Mouse (Mus musculus) T-helper 1 cell (primary cell): ENCODE measurements around the gene Lima1.
"Not testable (repeated sequence)": the region's sequence is repeated elsewhere in the genome, so short reads cannot be mapped to it uniquely, and the experiment has no call there.

Experiments
- in situ Hi-C: fragments of 300-600 bp; cut with MboI, MseI; formaldehyde crosslinking; loops from one replicate; pipeline ENCODE4 v1.15.1; 2025; ENCODE audit warnings: high pct_unique_total_duplicates

Lima1 gene

DNA sequence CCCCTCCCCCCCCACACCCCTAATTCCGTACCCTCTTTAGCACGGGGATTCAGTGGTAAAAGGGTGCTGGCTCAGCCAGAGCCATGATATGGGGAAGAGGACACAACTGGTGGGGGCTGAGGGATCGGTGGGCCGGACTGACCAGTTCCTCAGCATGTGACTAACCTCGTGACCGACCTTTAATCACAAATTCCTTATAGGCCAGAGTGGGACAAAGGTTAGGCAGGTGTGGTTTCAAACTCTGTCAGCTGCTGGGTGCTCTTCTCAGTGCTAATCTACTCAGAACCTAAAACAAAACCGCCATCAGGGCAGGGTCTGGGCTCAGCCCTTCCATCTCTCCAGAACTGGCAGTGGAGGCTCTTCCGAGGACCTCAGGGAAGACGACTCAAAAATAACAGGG is 40.1 kb downstream of the Lima1 start:
- in situ Hi-C loops, result no loop called here

DNA sequence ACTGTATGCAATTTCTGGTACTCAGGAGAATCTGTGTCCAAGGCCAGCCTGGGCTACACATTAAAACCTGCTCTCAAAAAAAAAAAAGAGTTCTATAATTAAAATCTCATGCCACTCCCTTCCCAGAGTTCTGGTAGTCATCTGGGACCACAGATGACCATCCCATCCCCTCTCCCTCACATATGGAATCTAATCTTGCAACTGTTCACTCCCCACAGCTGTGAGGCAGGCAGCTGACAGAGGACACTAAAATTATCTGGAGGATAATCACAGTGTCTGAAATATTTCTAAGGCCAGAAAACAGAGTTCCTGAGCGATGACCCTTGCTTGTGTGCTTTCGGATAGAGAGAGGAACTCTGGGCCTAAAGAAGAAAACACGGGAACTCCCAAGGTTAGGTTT is 40.6 kb downstream of the Lima1 start:
- in situ Hi-C loops, result no loop called here

DNA sequence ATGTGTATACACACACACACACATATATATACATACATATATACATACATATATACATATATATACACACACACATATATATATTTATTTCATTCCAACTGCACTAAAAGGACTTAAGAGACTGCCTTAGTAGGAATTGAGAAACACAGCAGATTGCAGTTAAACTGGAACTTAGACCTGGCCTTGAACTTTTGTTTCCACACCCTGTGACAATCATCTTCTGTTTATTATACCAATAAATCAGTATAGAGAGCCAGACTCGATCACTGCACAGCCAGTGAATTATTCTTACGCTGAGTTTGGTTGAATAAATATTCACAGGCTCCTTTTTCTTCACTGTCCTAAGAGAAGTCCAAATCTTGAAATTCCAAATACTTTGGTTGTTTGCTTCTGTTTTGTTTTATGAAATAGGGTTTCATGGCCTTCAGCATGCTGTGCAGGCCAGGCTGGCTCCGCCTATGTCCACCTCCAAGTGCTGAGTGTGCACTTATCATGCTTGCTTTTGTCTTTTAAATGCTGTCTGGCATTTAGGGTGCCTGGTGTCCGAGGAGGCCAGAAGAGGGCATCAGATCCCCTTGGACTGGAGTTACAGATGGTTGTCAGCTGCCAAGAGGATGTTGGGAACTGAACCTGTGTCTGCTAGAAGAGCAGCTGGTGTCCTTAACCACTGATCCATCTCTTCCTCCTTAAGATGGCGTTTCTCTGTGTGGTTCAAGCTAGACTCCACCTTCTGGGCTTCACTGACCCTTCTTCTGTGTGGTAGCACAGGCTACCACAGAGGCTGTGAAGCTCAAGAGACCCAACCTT is 41.4 kb downstream of the Lima1 start:
- in situ Hi-C loops, result no loop called here

DNA sequence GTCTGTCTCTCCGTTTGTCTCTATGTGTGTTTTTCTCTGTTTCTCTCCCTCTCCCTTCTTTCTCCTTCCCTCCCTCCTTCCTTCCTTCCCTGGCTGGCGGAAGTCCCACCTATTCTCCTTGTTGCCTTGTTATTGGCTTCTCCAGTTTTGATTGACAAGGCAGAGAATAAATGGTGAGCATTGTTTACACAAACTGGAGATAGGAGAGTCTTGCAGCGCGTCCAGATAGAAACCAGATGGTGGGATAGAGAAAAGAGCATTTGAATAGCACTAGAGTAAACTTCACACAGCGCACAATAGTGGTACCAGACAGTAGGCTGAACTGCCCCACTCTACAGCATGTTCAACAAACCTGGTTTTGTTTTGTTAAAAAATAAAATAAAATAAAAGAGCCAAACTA is 43.7 kb downstream of the Lima1 start:
- in situ Hi-C loops, result no loop called here

DNA sequence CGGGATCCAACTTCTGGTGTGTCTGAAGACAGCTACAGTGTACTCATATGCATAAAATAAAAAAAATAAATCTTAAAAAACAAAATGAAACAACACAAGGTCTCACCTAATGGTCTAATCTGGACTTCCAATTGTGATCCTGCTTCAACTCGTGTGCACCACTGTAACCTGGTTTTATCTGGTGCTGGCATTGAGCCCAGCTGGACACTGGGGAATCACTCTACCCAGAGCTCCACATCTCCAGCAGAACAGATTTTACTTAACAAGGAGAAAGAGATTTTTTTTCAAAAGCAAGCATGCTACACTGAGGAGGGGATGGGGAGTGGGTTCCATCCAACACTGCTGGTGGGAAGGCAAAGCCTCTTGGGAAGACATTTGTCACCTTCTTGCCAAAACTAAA is 47.2 kb downstream of the Lima1 start:
- in situ Hi-C loops, result no loop called here

DNA sequence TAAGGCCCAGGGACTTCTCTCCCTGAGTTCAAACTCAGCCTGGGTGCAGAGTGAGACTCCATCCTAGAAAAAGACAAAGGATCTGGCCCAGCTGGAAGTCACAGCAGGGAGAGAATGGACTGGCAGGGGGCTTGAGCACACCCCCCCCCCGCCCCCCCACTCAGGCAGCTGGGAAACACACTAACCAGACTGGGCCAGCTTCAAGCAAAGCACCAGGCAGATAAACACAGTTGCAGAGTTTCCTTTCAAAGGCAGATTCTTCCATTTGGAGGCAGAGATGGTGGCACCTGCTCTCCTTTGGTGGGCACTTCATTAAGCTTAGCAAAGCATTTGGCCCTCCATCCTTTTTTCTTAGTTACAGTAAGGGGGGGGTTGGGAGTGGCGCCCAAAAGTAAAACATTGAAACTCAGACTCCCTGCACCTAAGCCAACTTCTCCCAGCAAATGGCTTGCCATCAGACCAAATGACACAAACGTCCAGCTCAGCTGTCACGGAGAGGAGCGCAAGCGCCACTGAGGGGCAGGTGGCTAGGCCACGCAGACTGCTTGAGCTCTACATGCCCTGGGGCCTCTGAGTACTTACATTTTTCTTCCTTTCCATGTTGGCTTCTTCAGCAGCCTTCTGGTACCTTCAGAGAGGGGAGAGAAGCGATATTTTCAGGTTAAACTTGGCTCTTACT is 48.9 kb downstream of the Lima1 start:
- in situ Hi-C loops, result no loop called here

DNA sequence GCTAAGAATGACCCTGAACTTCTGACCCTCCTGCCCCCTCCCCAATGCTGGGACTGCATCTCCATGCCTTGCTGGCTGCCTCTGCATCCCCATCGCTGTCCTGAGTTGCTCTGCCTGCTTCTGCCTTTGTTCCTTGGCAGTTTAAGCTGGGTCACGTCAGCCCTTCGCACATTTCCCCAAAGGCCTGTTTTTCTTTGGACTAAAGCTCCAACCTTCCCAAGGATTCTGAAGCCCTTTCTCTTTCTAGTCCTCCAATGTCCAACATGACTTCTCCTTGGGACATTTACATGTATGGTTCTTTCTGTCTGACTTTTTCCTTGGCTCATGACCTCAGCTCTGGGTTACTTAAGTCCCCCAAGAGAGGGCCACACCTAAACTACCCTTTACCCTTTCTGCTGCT is 50.0 kb downstream of the Lima1 start:
- in situ Hi-C loops, result no loop called here

DNA sequence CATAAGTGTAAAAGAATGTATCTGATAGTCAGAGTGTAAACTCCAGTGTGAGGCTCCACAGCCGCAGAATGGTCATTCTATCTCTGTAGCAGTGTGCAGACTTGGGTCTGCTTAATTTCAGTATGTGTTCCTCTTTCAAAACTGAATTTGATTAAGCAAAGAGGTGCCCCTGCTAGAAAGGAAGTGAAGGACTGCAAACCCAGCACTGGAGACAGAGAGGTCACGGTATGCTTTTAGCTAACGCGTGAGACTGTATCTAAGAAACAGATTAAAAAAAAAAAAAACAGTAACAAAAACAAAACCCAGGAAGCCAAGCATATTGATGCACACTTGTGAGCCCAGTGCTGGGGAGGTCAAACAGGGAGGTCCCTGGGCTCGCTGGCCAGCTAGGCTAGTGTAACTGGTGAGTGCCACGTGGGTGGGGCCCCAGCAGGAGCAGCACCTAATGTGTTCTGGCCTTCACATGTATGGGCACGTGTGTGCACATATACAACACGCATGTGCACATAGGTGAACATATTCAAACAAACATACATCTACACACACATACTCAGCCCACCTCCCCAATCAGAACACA is 51.8 kb downstream of the Lima1 start:
- in situ Hi-C loops, result no loop called here

DNA sequence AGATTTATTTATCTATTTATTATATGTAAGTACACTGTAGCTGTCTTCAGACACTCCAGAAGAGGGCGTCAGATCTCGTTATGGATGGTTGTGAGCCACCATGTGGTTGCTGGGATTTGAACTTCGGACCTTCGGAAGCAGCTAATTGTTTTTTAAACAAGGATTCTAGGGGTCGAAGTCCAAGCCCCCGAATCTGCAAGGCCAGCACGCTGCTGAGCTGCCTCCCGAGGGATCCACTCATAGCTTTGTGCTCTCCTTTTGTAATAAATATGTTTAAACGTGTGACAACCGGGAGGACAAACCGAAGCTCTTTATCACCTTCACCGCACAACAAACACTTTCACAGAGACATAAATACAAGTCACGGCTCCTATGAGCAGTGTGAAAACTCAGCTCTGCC is 52.8 kb downstream of the Lima1 start:
- in situ Hi-C loops, result not testable (repeated sequence)

DNA sequence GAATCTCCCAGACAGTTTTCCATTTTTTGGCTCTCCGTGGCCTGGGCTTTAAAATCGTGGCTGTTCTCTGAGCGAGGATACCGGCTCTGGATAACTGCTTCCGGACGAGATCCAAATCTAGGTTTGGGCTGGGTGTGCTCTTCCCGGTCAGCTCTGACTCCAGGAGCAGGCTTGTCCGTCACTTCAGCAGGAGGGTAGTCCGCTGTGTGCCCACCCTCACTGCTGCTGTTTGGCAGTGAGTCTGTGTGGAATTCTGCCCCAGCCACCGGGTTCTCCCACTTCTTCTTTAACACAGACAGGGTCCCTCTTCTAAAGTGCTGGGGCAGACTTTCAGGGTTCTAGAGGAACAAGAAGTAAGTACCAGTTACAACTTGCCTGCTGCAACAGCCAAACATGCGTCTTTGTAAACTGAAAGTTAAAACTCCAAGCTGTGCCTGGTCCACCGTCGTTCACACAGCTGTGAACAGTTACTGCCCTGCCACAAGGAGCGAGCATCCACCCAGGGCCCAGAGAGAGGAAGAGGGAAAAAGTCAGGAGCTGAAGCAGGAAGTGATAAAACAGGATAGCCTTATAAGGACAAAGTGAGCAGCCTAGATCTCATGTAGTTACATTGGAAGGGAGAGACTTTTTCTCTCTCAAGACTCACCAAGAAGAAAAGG is 55.5 kb downstream of the Lima1 start:
- in situ Hi-C loops, result no loop called here

DNA sequence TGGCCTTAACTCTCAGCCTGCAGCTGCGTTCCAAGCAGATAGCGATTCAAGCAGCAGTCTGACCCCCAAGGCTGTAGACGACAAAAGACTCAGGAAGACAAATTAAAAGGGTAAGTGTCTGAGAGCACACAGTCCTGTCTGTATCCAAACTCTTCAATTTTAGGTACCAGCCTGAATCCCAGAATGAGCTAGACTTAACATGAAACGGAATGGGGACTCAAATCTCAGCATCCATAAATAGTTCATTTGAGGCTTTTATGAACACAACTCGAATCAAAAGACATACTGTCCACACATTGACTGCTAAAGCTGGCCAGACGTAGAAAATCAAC is 56.2 kb downstream of the Lima1 start:
- in situ Hi-C loops, result no loop called here

DNA sequence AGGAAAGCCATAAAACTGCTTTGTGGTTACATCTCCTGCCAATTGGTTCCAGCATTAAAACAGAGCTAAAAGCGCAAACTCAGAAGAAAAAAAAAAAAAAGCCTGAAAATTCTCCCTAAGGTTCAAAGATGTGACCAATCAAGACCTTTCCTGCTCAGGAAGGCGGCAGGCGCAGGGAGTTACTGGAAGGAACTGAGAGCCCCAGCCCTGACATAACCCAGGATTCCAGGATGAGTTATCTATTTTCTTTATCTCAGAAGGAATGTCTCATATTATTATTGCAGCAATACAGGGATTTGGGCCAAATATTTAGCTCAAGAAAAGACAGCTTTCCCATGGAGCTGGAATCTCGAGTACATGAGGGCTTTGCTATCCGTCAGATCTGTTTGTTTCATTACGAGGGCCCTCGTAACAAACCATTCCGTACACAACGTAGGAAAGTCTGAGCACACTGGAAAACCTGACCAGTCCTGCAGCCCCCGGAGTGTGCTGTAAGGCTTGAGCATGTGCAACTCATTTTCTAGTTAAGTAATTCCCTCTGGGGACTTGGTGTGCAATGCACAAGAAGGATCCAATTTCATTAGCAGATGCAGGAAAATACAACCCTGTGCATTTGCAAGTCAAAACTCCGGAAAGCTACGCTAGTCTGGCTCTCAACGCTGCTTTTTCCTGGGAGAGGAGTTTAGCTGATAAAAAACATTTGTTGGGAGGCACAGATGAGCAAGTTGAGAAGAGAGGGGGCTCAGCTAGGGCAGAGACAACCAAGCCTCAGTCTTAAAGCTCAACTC is 56.7 kb downstream of the Lima1 start:
- in situ Hi-C loops, result no loop called here

DNA sequence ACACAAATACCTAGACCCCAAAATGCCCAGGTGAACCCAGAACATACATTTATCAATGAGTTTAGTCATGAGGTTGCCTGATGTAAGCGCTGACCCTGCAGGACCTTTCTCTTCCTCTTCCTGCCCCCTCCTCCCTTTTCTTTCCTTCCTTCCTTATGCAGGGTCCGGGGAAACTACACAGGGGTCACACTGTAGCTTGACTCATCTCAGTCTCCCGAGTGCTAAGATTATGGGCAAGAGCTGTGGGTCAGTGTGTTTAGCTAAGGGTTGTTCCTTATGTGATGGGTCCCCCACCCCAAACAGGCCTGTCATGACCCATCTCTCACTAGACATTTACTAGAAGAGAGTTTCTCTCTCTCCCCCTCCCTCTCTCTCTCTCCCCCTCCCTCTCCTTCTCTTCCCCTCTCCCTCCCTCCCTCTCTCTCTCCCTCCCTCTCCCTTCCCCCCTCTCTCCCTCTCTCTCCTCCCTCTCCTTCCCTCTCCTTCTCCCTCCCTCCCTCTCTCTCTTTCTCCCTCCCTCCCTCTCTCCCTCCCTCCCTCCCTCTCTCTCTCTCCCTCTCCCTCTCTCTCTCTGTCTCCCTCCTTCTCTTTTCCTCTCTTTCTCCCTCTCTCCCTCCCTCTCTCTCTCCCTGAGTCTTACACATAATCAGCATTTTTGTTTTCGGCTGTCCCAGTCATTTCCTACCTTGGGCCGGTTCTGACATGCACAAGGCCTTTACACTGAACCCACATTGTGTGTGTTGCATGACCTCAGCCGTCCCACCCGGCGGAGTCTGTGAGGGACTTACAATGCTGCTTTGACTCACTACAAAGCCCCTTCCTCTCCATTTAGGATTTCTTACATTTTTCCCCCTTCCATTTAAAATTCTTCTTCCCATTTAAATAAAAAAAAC is 57.7 kb downstream of the Lima1 start:
- in situ Hi-C loops, result no loop called here

DNA sequence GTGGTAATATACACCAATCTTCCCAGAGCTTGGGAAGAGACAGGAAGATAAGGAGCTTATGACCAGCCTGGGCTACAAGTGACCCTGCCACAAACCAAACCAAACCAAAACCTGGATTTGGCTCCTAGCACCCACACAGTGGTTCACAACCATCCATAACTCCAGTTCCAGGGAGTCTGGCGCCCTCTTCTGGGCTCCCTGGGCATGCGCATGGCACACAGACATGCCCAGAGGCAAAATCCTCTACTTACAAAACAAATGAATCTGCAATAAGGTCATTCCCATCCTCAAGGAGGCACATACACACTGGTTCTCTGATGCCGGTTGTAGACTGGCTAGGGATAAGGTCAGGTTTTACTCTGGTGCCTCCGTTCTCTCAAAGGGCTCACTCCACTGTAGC is 59.3 kb downstream of the Lima1 start:
- in situ Hi-C loops, result no loop called here

DNA sequence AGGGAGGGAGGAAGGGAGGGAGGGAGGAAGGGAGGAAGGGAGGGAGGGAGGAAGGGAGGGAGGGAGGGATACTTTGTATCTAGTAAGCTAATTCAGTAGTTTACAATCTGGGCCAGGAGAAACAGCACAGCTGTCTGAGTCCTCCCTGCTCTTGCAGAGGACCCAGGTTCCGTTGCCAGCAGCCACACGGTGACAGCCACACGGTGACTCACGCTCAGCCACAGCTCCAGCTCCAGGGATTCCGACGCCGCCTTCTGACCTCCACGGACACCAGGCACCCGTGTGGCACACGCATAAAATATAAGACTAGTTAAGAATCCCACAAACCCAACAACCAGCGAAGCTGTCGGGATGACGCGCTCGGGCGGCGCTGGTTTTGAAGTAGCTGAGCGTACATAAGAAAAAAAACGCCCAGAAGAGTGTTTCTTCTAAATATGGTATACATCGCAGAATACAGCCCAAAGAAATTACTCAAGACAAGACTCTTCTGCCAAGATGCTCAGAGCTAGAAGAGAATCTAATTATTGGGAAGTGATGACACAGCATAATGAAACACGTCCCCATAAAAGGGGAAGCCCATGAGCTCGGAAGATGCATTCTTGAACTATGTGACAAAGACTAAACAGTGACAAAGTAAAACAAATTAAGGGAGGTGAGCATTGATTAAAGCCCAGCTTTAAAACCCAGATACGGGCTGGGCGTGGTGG is 60.5 kb downstream of the Lima1 start:
- in situ Hi-C loops, result no loop called here

DNA sequence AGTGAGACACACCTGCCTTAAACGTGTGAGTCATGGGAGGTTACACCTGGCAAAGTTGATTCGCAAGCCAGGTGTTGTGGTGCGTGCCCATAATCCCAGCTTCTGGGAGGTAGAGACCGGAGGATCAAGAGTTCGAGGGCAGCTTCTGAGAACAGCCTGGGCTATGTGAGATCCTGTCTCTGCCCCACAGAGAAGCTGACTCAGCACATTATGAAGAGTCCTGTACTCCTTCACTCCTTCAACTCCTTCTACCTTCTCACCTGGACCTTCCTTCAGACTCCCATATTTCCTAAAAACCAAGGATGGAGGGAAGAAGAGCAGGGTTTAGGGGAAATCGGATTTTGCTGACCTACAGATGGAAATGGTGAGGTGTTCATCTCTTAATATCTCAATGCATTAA is 61.6 kb downstream of the Lima1 start:
- in situ Hi-C loops, result no loop called here

DNA sequence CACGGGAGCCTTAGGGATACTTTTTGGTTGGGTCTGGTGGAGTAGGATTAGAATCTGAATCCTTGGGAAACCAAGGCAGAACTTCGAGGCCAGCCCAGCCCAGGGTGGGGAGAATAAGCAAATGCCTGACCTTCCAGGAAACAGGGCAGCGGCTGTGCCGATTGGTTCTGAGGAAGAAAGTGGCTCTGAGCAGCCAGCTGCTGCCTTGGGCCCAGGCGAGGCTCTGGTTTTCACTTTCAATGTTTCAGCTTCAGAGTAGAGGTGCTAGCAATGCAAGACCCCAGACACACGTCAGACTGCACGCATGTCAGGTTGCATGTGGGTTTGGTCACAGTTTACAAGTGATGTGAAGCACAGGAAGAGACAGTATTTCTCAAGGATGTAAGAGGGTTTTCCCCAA is 63.2 kb downstream of the Lima1 start:
- in situ Hi-C loops, result no loop called here

DNA sequence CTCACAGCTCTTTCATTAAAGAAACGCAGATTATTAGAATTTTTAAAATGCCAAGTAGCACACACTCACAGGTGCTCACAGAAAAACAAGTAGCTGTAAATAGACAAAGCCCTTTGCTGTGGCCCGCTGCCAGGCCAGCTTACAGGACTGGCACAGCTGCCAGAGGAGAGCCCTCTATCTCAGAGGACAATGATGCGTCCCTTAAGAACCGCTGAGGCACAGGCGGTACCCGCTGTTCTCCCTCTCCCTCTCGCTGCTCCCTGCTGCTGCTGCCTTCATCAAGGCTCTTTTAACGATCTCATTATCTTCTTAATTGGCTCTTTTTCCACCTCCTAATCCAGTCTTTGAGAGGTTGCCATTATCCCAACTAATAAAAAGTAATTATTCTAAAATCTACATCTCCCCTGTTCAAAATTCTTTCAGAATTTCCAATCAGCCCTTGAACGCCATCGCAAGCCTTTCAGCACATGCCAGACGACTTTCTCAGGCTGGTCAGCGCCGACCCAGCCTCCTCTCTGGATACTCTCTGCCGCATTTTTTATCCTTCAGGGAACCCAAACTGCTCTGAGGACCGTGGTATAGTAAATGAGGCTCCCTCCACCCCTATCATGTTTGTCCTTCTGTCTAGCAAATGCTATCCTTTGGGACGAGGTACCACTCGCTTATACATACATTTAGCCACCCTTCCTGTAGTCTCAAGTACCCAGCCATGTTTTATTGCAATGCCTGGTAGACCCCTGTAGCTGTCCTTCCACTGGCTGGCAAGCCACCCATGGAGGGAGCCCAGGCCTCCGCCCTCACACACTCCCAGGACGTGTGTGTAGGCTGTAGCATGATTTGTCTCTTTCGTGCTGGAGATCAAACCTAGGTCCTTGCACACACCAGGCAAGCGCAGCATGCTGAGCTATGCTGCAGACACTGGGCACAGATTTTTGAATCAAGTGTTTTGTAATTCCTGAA is 67.2 kb downstream of the Lima1 start:
- in situ Hi-C loops, result no loop called here

DNA sequence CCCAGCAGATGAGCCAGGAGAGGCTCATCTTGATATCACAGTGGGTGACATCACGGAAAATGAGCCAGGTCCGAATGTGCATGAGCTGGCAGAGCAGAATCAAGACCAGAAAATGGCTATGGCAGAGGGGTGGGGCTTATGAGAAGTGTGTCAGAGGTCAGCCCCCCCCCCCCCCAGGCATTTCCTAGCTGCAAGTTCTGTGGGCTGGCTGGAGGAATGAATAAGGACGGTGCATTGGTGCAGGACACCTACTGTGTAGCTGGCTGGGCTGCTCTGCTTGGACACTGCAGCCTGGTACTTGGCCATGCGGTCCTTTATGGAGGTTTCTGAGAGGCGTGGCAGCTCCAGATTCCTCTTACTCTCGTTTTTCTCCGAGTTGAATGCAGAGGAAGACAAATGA is 69.1 kb downstream of the Lima1 start:
- in situ Hi-C loops, result no loop called here
